Mouse (Mus musculus): ENCODE measurements at regions not wholly inside any gene's neighbourhood (a gene's known extent, or its start where the extent isn't known, plus 50 kb on each side); places are given as distances from the start of the nearest gene placed in this dataset.
A peak's percentile ranks its signal among the peaks of the same experiment; 100 is the strongest.

DNA sequence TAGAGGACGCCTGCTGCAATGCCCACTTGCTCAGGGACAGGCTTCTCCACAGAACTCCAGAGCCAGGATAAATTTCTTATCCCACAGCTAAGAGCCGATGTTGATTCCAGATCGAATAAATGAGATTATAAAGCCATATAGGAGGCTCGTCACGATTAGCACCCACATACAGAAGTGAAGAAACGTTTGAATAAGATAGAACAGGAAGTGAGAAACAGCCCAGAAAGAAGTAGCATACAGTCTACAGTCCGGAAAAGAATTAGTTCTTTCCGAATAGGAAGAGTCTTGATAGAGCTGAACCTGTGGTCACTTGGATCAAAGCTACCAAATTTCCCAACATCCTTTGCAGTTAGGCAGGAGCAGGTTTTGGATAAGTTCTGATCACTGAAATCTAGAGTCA, 133.0 kb upstream of the Runx1 start:
- Histone ChIP-seq H3K4me1 (peaks cover 20% of the 10 kb centered on the region), H3K27me3 (no peaks in the 10 kb centered on the region), H3K9me3 (no peaks in the 10 kb centered on the region), H3K36me3 (no peaks in the 10 kb centered on the region), H3K4me3 (no peak overlapping the region), H3K27ac (no peak overlapping the region), H3K9ac (no peak overlapping the region), H3K4me2 (replicated peaks) (no peak overlapping the region)
- ATAC-seq (ENCODE audit: low FRiP score, low read depth): no peak
- WGBS: 90% methylated on average over 8 of the region's 8 CpGs

DNA sequence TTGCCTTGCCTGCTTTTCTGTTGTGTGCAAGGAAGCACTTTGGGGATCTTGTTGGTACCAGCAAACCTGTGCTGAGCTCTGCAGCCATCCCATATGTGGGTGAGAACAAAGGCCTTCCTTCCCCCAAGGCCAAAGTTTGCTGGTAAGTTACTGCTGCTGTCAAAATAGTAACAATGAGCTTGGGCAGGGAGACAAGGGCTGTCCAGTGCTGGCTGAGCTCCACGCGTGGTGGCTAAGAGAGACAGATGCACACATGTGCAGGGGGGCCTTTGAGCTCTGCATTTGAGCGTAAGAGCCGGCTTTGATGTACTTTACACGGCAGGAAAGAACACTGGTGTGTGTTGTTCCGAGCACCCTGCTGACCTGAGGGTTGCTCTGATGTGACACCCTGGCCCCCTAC, 132.2 kb upstream of the Runx1 start:
- Histone ChIP-seq H3K4me2 (replicated peaks) (no peak overlapping the region), H3K4me1 (peaks cover 28% of the 10 kb centered on the region), H3K27ac (no peak overlapping the region), H3K27me3 (no peaks in the 10 kb centered on the region), H3K9me3 (no peaks in the 10 kb centered on the region), H3K9ac (no peak overlapping the region), H3K36me3 (no peaks in the 10 kb centered on the region), H3K4me3 (no peak overlapping the region)
- WGBS: 57% methylated on average over 6 of the region's 6 CpGs
- no peak for ATAC-seq (ENCODE audit: low FRiP score, low read depth)

- no peaks in the 10 kb centered on the region for H3K27me3 ChIP-seq
- H3K27ac ChIP-seq: no peak overlapping the region
- H3K36me3 ChIP-seq: no peaks in the 10 kb centered on the region
- no peak overlapping the region for H3K4me3 ChIP-seq
- ATAC-seq (ENCODE audit: low FRiP score, low read depth): no peak
- WGBS: 41% methylated on average over 5 of the region's 5 CpGs
- no peak overlapping the region for H3K9ac ChIP-seq
- peaks cover 44% of the 10 kb centered on the region for H3K4me1 ChIP-seq
- H3K9me3 ChIP-seq: no peaks in the 10 kb centered on the region
- no peak overlapping the region for H3K4me2 ChIP-seq (replicated peaks)
These were observed 129.6 kb upstream of the Runx1 start for GRCm38 (mm10) chr16:92955508-92955907.

DNA sequence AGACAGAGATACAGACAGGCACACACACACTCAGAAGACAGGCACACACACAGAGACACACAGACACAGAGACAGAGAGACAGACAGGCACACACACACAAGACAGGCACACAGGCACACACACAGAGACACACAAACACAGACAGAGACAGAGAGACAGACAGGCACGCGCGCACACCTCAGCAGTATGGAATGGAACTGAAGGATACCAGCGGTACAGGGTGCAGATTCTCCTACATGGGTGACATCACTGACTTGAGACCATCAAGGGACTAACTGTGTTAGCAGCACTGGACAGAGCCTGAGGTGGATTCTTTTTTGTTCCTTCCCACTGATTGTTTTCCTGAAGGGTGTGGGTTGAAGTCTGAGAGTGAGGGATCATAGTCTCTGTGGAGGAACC, 129.1 kb upstream of the Runx1 start:
- WGBS: 95% methylated on average over 4 of the region's 4 CpGs
- H3K4me3 ChIP-seq: no peak overlapping the region

GRCm38 (mm10) chr16:92953936-92954654, 128.1 kb upstream of the Runx1 start:
- no peaks in the 10 kb centered on the region for H3K27me3 ChIP-seq
- H3K27ac ChIP-seq: peak overlapping the region; percentile 69
- peak; percentile 58 for ATAC-seq (ENCODE audit: low FRiP score, low read depth)
- H3K9ac ChIP-seq: no peak overlapping the region
- 24% methylated on average over 11 of the region's 11 CpGs for WGBS
- peak overlapping the region; percentile 15; the same call in 1 of the 2 replicates for H3K4me2 ChIP-seq (replicated peaks)
- H3K4me3 ChIP-seq: no peak overlapping the region
- no peaks in the 10 kb centered on the region for H3K9me3 ChIP-seq
- H3K4me1 ChIP-seq: peaks cover 44% of the 10 kb centered on the region
- no peaks in the 10 kb centered on the region for H3K36me3 ChIP-seq

More for the DNA sequence above, 129.1 kb upstream of the Runx1 start:
- Histone ChIP-seq H3K9ac (no peak overlapping the region), H3K4me2 (replicated peaks) (no peak overlapping the region), H3K36me3 (no peaks in the 10 kb centered on the region), H3K9me3 (no peaks in the 10 kb centered on the region), H3K4me1 (peaks cover 44% of the 10 kb centered on the region), H3K27me3 (no peaks in the 10 kb centered on the region), H3K27ac (no peak overlapping the region)
- no peak for ATAC-seq (ENCODE audit: low FRiP score, low read depth)

DNA sequence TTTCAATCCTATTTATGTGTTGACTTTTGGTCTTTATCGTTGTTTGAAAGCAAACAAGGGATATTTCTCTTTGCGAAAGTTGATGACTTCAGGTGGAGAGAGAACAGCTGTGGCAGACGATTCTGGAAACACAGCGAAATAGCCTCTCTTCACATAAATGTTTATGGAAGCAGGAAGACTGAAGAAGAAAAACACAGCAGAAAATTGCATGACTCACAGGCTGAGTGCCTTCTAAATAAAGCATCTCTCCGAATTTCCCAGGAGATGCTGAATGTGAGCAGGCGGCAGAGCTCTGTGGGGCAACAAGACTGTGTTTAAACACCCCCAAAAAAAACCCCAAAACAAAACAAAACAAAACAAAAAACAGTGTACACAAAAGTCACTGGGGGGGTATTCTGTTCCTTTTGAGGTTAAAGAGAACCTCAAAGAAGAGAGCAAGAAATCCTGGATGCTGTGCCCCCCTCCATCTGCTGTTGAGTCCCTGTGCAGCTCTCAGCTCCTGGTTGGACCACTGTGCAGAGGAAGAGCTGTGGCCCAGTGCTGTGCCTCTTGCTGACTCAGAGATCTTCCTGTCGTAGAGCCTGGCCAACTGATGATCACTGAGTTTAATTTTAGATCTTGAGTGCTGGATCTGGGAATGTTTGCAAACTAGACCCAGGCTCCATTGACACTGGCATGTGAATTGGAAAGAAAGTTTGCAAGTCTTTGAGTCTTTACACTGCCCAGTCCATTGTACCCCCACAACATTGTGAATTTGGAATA, 126.6 kb upstream of the Runx1 start:
- no peak for ATAC-seq (ENCODE audit: low FRiP score, low read depth)
- WGBS: 52% methylated on average over 7 of the region's 7 CpGs

GRCm38 (mm10) chr16:92951516-92951915, 125.6 kb upstream of the Runx1 start:
- Histone ChIP-seq H3K4me2 (replicated peaks) (no peak overlapping the region), H3K4me3 (no peak overlapping the region), H3K36me3 (no peaks in the 10 kb centered on the region), H3K27ac (no peak overlapping the region), H3K9ac (no peak overlapping the region), H3K27me3 (no peaks in the 10 kb centered on the region), H3K4me1 (peaks cover 44% of the 10 kb centered on the region), H3K9me3 (no peaks in the 10 kb centered on the region)
- WGBS: 69% methylated on average over 6 of the region's 6 CpGs
- ATAC-seq (ENCODE audit: low FRiP score, low read depth): no peak

More for the DNA sequence above, 126.6 kb upstream of the Runx1 start:
- no peak overlapping the region for H3K4me2 ChIP-seq (replicated peaks)
- no peaks in the 10 kb centered on the region for H3K9me3 ChIP-seq
- no peak overlapping the region for H3K27ac ChIP-seq
- no peaks in the 10 kb centered on the region for H3K36me3 ChIP-seq
- H3K27me3 ChIP-seq: no peaks in the 10 kb centered on the region
- H3K4me1 ChIP-seq: peaks cover 44% of the 10 kb centered on the region
- H3K4me3 ChIP-seq: no peak overlapping the region
- H3K9ac ChIP-seq: no peak overlapping the region

DNA sequence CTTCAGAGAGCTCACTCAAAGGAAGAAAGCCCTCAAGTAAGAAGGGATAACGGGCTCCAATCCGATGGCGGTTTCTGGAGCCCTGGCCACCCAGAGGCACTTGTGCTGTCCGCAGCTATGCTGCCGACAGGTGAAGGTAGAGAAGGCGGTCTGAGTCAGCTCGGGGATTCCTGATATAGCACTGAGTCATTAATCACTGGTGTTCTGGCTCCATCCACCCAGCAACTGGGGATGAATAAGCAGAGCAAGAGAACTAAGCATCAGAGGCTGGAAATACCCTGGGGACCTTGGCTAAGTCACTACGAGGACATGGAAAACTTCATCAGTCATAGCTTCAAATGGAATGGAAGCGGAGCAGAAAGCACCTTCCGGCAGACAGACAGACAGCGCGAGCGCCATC, 122.5 kb upstream of the Runx1 start:
- H3K4me2 ChIP-seq (replicated peaks): no peak overlapping the region
- no peaks in the 10 kb centered on the region; the same call in 1 of the 2 replicates for H3K27me3 ChIP-seq
- H3K4me3 ChIP-seq: no peak overlapping the region

DNA sequence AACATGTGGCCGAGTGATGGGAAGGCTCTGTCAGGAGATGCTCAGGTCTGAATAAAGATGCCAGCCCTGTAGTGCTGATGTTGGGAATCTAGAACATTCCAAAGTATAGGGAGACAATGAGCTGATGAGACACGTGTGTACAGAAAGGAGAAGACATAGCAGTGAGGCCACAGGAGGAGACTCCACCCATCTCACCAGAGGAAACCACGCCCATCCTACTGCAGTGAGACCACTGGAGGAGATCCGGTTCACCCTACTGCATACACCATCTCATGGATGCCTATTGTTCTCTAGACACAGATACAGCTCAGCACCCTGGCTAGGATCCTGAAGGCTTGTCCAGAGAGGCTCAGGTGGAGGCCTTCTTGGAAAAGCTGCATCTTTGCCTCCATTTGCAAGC, 120.6 kb upstream of the Runx1 start:
- H3K4me3 ChIP-seq: no peak overlapping the region
- no peaks in the 10 kb centered on the region for H3K36me3 ChIP-seq
- H3K27me3 ChIP-seq: no peaks in the 10 kb centered on the region; the same call in 1 of the 2 replicates
- 83% methylated on average over 4 of the region's 4 CpGs for WGBS
- no peak overlapping the region for H3K4me2 ChIP-seq (replicated peaks)
- H3K9ac ChIP-seq: no peak overlapping the region
- H3K9me3 ChIP-seq: no peaks in the 10 kb centered on the region
- peaks cover 1% of the 10 kb centered on the region; the same call in 1 of the 2 replicates for H3K4me1 ChIP-seq
- H3K27ac ChIP-seq: no peak overlapping the region
- ATAC-seq (ENCODE audit: low FRiP score, low read depth): no peak

More for the DNA sequence above, 122.5 kb upstream of the Runx1 start:
- Histone ChIP-seq H3K9me3 (no peaks in the 10 kb centered on the region), H3K4me1 (peaks cover 19% of the 10 kb centered on the region), H3K36me3 (no peaks in the 10 kb centered on the region), H3K27ac (no peak overlapping the region), H3K9ac (no peak overlapping the region)
- no peak for ATAC-seq (ENCODE audit: low FRiP score, low read depth)
- 92% methylated on average over 13 of the region's 13 CpGs for WGBS

DNA sequence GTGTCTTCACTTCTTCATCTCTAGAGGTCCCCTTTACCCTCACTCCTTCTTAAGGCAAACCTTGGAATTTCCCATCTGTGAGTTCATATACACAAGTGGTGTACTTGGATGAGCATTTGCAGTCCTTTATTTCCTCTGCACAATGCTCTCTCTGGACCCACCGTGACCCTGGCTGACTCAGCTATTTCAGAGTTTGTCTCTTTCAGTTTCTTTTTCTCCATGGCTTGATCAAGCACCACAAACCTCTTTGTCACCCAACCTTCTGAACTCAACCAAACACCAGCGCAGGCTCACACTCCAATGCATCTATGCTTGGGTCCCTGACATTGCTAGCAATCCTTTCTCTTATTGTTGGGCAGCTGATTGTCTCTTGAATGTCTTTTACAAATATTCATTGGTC, 118.0 kb upstream of the Runx1 start:
- H3K27me3 ChIP-seq: no peaks in the 10 kb centered on the region; the same call in 1 of the 2 replicates
- no peaks in the 10 kb centered on the region for H3K9me3 ChIP-seq
- no peak overlapping the region for H3K4me2 ChIP-seq (replicated peaks)
- no peak overlapping the region for H3K27ac ChIP-seq
- H3K36me3 ChIP-seq: no peaks in the 10 kb centered on the region
- WGBS: 86% methylated on average over 2 of the region's 2 CpGs
- H3K4me3 ChIP-seq: no peak overlapping the region
- H3K9ac ChIP-seq: no peak overlapping the region
- H3K4me1 ChIP-seq: peaks cover 7% of the 10 kb centered on the region; the same call in 1 of the 2 replicates
- no peak for ATAC-seq (ENCODE audit: low FRiP score, low read depth)

DNA sequence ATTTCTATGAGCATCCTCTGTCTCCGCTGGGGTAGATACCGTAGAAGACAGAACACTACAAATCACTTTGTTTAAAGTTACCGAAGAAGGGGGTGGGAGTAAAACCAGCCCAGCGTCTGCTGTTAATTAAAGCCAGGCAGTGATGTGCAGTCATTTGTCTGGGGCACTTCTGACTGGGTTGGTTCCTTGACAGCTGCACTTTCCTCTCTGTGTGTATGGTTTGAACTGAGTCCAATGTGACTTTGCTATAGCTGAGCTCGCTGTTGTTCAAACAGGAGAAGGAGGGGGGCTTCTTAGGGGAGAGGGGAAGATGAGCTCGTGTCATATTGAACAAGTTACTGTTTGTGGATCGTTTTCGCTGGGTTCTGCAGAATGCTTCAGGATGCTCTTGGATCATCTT, 113.7 kb upstream of the Runx1 start:
- peak overlapping the region; percentile 27; the same call in 1 of the 2 replicates for H3K4me2 ChIP-seq (replicated peaks)
- H3K9me3 ChIP-seq: no peaks in the 10 kb centered on the region
- no peak overlapping the region for H3K4me3 ChIP-seq
- no peak; the same call in 1 of the 2 replicates for ATAC-seq (ENCODE audit: low FRiP score, low read depth)
- 9% methylated on average over 8 of the region's 8 CpGs for WGBS
- no peaks in the 10 kb centered on the region for H3K36me3 ChIP-seq
- 0 out of 2 replicates have a peak, but pooled peaks cover 4% of the 10 kb centered on the region for H3K27me3 ChIP-seq
- H3K4me1 ChIP-seq: peaks cover 7% of the 10 kb centered on the region; the same call in 1 of the 2 replicates
- H3K9ac ChIP-seq: no peak overlapping the region
- H3K27ac ChIP-seq: no peak overlapping the region

- WGBS: 82% methylated on average over 2 of the region's 2 CpGs
- Histone ChIP-seq H3K9ac (no peak overlapping the region), H3K4me3 (no peak overlapping the region), H3K4me1 (peaks cover 7% of the 10 kb centered on the region; the same call in 1 of the 2 replicates), H3K4me2 (replicated peaks) (no peak overlapping the region), H3K9me3 (no peaks in the 10 kb centered on the region), H3K36me3 (no peaks in the 10 kb centered on the region), H3K27ac (no peak overlapping the region), H3K27me3 (peaks cover 17% of the 10 kb centered on the region)
- ATAC-seq (ENCODE audit: low FRiP score, low read depth): no peak
These were observed 110.0 kb upstream of the Runx1 start for GRCm38 (mm10) chr16:92935848-92936535.
